Mouse (Mus musculus): Measurements from ENCODE around the gene Cep350.

- TF ChIP-seq TAL1 (IDR thresholded peaks at IDR 0.05; ENCODE audit: low read length) (no peak), GATA1 (IDR thresholded peaks at IDR 0.05; ENCODE audit: low read length) (no peak)
Observed at GRCm38 (mm10) chr1:155854926-155855702, 117.9 kb downstream of the Cep350 start.

All from erythroblast, embryonic 14.5 days (primary cell).